Mouse (Mus musculus) left cerebral cortex, postnatal 14 days (tissue): ENCODE data around the gene Itpka. TPM values are rescaled to one million over a fixed set of nuclear protein-coding genes. Genes with fewer than 3 reads are reported as not detected.
"Not testable (repeated sequence)": the region's sequence is repeated elsewhere in the genome, so short reads cannot be mapped to it uniquely, and the experiment has no call there.

ENCODE experiments used
- DNase-seq, 2 experiments: peaks; one replicate each; pipeline ENCODE4 v3.0.0; 2021 to 2022; ENCODE audit warnings: low spot score in 2 of 2, mixed read lengths in 1 of 2
- intact Hi-C: fragments of 180-260 bp; cut with DNase I; formaldehyde crosslinking; loops from one replicate; pipeline ENCODE4 v1.15.1; 2025
- long read RNA-seq, 2 experiments: library from polyadenylated mRNA; stranded (forward); transcript quantifications; one replicate each; pipeline ENCODE4 v2.0.0; 2021
- total RNA-seq, 2 experiments: library from RNA; stranded (reverse); gene quantifications; 2 replicates each; pipeline ENCODE4 v1.2.3; 2021

The Itpka gene
- total RNA-seq, result 100 to 1,000 TPM; 171 to 177 TPM
- long read RNA-seq, experiment 1, transcript Itpka-201 (7 exons, 1,818 nt), result major isoform, 228 of 243 reads
- long read RNA-seq, experiment 1, partial matches to known transcripts, result 8 of 243 reads
- long read RNA-seq, experiment 1, other reads (novel, unspliced or antisense), result 7 of 243 reads
- long read RNA-seq, experiment 2, transcript Itpka-201 (7 exons, 1,818 nt), result major isoform, 207 of 226 reads
- long read RNA-seq, experiment 2, partial matches to known transcripts, result 11 of 226 reads
- long read RNA-seq, experiment 2, other reads (novel, unspliced or antisense), result 8 of 226 reads

DNA sequence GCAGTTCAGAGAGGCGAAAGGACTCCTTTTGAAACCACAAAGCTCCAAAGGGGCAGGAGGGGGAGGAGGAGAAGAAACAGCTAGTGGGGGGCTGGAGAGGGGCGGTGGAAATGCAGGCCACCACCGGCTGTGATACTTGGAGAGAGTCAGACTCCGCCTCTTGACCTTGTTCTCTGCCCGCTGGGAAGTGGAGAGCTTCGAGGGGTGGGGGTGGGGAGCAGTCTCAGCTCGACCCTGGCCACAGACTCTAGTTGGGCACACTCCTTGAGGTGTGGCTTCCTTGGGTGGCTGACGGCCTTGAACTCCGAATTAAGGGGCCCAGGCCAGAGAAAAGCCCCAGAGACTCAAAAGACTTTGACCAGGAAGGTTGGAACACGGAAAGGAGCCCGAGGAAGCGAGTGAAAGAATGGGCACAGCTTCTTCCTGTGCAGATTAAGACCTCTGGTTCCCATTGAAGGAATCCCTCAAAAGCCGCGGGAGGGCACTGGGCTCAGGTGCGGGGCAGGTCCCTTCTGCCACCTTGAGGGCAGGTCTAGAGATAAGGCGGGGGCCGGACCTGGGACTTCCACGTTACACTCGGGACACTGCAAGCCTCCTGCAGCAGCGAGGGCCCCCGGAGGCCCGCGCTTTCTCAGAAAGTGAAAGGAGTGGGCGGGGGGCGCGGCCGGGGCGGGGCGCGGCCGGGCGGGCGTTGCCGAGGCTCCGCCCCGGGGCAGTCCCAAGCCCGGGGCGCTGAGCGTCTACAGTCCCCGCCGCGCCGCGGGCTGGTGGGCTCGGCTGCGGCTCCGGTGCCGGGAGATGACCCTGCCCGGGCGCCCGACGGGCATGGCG is at the start of gene Itpka:
Gene Itpka, plus strand, starts transcription at position 757 of the 831 bp plus-strand sequence.
- intact Hi-C loops, result no loop called here
- DNase-seq, result peak in 1 of 2 experiments; percentile 58

- intact Hi-C loops, result no loop called here
- no peak for DNase-seq
Measured at GRCm38 (mm10) chr2:119694826-119695225, 47.3 kb upstream of the Itpka start.

- intact Hi-C loops, result no loop called here
Measured at GRCm38 (mm10) chr2:119696111-119696510, 46.0 kb upstream of the Itpka start.

GRCm38 (mm10) chr2:119698472-119698871 is 43.7 kb upstream of the Itpka start:
- no peak for DNase-seq
- intact Hi-C loops, result no loop called here

More at GRCm38 (mm10) chr2:119696111-119696510, 46.0 kb upstream of the Itpka start:
- no peak for DNase-seq

DNA sequence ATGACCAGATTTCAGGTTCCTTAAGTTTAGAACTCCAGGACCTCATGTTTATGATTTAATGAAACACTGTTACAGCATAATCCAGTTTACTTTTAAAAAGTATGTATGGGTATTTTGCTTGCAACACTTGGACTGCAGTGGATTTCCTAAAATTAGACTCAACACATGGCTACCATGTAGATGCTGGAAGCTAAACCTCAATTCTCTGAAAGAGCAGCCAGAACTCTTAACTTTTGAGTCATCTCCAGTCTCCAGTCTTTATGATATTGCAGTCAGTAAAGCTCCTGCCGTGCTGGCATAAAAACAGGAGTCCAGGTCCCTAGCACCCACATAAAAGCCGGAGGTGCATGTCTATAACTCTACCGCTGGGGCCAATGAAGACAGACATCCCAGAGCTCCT is 42.2 kb upstream of the Itpka start:
- DNase-seq, result no peak
- intact Hi-C loops, result no loop called here

- intact Hi-C loops, result no loop called here
- DNase-seq, result no peak
Measured at GRCm38 (mm10) chr2:119703171-119703570, 39.0 kb upstream of the Itpka start.

DNA sequence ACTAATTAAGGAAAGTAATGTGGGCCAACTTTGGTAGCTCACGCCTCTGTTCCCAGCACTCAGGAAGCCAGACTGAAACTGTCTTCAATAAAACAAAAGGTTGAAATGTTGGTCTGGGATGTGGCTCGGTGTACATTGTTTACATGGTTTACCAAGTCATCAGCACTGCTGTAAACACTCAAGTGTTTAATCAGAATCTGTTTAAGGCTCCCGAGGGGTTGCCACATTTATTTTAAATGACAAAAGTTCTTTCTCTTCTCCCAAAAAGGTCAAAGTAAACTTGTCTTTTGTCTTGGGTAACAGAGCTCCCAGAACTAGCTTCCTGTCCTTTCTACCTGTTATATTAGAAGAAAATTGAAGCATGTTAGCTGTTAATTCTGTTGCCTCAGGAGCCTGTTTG is 34.5 kb upstream of the Itpka start:
- intact Hi-C loops, result no loop called here

DNA sequence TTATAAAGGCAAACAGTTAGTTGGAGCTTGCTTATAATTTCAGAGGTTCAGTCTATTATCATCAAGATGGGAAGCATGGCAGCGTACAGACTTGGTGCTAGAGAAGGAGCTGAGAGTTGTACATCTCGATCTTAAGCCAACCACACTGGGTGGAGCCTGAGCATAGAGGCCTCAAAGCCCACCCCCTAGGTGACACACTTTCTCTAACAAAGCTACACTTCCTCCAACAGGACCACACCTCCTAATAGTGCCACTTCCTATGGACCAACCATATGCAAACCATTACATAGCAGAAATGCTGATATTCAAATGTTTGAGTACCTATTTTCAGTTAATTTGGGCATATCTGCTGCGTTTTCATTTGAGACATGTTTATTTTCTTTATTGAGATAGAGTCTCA is 32.1 kb upstream of the Itpka start:
- DNase-seq, result no peak
- intact Hi-C loops, result no loop called here

More for the DNA sequence above, 34.5 kb upstream of the Itpka start:
- DNase-seq, result no peak

- intact Hi-C loops, DNase-seq: not testable (repeated sequence)
Measured at GRCm38 (mm10) chr2:119715868-119716267, 26.3 kb upstream of the Itpka start.

GRCm38 (mm10) chr2:119721070-119721469 is 21.1 kb upstream of the Itpka start:
- intact Hi-C loops, result no loop called here
- no peak for DNase-seq

- intact Hi-C loops, result no loop called here
Measured at GRCm38 (mm10) chr2:119727762-119728416, 14.2 kb upstream of the Itpka start.

GRCm38 (mm10) chr2:119730735-119731134 is 11.4 kb upstream of the Itpka start:
- intact Hi-C loops, result no loop called here
- no peak for DNase-seq

More at GRCm38 (mm10) chr2:119727762-119728416, 14.2 kb upstream of the Itpka start:
- DNase-seq, result no peak

DNA sequence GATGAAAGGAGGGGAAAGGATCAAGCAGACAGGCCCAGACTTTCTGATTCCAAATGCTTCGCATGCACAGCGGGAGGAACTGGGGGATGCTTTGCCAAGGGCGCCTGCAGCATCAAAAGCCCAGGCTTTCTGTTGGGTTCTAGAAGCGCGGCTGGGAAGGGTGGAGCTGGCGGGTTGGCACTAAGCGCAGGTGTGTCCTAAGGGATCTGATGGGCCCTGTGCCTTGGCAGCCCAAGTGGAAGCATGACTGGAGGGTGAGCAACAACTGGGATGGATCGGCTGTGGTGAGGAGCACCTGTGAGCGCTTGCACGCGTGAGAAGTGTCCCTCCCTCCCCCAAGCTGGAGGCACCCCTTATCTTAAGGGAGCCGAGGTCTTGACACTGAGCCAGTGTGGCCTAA is 5.0 kb upstream of the Itpka start:
- DNase-seq, result no peak
- intact Hi-C loops, result no loop called here

DNA sequence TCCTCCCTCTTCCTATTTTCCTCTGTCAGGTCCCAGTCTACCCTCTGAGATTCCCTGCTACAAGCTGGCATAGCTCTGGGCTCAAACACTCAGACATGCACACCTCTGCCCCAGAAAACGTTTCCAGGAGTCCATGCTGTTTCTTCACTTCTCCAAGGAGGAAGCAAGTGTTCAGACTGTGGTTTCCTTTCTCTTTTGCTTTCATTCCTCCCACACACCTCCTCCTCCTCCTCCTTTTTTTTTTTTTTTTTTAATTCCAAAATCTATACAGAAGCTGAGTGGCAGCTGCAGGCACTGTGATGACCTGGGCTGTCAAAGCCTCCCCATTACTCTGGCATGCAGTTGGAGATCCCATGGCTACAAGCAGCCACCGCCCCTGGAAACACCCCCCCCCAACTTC is 1.6 kb upstream of the Itpka start:
- intact Hi-C loops, result no loop called here

DNA sequence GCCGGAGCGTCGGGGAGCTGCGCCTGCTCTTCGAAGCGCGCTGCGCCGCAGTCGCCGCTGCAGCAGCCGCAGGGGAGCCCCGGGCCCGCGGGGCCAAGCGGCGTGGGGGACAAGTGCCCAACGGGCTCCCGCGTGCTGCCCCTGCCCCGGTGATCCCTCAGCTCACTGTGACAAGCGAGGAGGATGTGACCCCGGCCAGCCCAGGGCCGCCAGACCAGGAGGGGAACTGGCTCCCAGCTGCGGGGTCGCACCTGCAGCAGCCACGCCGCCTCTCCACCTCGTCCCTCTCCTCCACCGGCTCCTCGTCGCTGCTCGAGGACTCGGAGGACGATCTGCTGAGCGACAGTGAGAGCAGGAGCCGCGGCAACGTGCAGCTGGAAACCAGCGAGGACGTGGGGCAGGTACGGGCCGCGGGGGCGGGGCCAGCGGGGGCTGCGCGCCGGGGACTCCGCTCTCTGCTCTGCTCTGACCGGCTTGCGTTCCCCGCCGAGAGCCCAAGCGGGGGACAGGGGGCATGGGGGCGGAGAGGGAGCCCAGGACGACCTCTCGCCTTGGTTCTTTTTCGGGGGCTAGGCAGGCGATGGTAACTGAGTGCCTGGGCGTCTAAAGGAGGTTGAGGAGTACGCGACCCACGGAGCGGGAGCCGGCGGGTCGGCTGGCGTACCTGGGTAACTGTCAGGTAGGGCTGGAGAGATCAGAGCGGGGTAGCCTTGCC is 481 bp downstream of the Itpka start:
- DNase-seq, result peak in 1 of 2 experiments; percentile 57
- intact Hi-C loops, result no loop called here

More for the DNA sequence above, 1.6 kb upstream of the Itpka start:
- no peak for DNase-seq

DNA sequence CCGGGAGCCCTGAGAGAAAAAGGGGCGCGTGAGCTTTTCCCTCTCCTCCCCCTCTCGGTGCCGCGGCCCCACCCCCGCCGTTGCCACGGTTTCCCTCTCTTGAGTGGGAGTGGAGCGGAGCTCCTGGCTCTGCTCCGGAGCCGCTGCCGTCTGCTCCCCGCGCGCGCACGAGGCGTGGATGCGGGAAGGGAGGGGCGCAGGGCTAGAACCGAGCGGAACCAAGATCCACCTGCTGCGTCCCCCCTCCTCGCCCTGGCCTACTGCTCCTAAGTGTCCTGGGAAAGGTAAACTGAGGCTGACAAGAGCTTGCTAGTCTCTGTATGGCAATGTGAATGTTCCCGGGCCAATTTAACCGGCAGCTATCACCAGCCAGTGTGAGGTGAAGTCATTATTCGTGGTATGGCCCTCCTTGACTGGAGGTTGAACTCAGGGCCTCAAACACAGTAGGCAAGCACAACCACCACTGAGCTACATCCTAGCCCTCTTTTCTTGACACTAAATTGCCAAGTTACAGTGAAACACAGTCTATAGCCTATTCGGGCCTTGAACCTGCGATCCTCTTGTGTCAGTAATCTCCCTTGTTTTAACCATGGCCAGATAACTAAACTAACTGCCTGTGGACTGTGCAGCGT is 1.2 kb downstream of the Itpka start:
- peak; percentile 73 to 77 for DNase-seq
- intact Hi-C loops, result no loop called here

DNA sequence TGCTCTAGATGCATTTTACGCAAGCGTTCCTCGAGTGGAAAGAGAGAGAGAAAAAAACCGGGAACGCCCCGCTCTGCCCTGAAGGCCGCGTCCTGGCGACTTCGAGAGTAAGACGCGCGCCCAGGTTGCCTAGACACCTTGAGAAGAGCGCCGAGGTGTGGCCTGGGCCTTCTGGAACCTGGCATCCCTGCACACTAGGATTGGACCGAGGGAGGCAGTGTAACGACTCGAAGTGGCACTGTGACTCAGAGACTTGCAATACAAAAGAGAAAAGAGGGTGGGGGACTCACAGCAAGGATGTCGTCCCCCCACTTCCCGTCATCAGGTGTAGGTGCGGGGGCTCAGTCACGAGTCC is 1.6 kb downstream of the Itpka start:
- DNase-seq, result peak in 1 of 2 experiments; percentile 54
- intact Hi-C loops, result no loop called here

DNA sequence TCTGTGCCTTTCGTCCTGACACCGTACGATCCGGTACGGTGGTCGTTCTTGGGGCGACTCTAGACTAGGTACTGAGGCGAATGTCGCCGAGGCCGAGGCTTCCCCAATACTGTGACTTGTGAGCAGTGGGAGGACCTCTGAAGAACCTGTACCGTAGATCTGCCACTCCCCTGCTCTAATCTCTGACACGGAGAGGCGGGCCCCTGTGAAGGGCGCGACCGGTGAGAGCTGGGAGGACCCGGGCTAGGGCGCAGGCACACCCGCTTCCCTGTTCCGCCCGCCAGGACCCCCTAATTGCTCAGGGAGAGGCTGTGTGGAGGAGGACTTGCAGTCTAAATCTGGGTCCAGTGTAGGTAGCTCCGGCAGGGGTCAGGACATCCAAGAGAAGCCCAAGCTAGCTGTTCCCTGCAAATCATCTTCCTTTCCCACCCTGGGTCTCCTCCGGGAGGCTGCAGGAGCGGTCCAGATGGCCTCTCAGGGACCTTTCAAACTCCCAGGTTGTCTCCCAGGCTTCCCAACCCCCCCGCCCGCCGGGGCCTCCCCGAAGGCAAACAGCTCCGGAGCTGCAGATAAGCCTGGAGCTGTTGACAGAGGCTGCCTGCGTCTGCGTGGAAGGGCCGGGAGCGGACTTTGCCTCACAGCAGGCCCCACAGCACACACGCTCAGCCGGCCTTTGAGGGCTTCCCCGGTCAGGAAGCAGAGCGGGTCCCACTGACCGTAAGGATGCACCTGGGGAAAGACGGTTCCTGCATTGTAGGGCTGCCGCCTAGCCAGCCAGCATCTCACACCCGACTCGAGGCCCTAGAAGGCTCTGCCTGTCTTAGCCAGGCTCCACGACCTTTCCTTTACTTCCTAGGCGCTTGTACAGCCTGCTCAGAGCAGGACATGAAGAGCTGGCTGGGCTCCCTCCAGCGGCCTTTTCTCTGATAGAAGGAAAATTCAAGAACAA is 2.3 kb downstream of the Itpka start:
- no peak for DNase-seq
- intact Hi-C loops, result no loop called here
